Comparison of ENCODE assay signal across 28 mouse cellular contexts in the genomic region with DNA sequence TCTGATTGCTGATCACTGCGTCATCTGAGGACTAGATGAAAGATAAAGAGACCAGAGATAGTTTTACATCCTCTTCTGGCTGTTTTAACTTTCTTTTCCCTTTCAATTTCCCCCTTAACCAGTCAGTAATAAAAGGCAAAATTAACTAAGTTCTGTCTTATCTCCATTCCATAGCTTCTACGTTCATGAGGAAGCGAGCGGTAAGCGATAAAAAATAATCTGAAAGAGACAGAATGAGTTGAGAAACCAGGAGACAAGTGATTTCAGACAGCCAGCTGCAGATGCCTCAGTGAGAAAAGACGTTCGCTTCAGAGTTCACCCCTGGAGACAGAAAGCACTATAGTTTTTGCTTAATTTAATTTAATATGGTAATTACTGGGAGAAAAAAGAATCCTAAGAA.
DNase-seq lines count a peak whose midpoint lies in the region; ATAC-seq lines count a peak whose summit lies in the region.
"Had no signal": no experiment of that assay in that cellular context is flagged by ENCODE, and none has a peak within 500 bp of the region (broad histone marks: within the 10 kb centered on the region; RNA-seq: fewer than 3 reads in every experiment).

No protein-coding gene starts in this region.

- H3K4me2 ChIP-seq in hindbrain, embryonic 11.5 days (replicated peaks; ENCODE audit: low read depth, low read length): no peak overlapping the region
- H3K4me2 ChIP-seq in hindbrain, embryonic 14.5 days (replicated peaks): no peak overlapping the region
- H3K4me2 ChIP-seq in midbrain, embryonic 11.5 days: no peak overlapping the region
- no peak overlapping the region for H3K4me2 ChIP-seq in midbrain, embryonic 14.5 days (ENCODE audit: low read length)
- H3K4me2 ChIP-seq: embryonic facial prominence, embryonic 12.5 days; embryonic facial prominence, embryonic 15.5 days; heart, embryonic 13.5 days had no signal

- H3K4me3 ChIP-seq in hindbrain, embryonic 11.5 days (ENCODE audit: low read depth, low read length): no peak overlapping the region
- H3K4me3 ChIP-seq in hindbrain, embryonic 14.5 days (replicated peaks; ENCODE audit: low read length): no peak overlapping the region
- no peak overlapping the region for H3K4me3 ChIP-seq in midbrain, embryonic 11.5 days (ENCODE audit: low read depth, low read length)
- H3K4me3 ChIP-seq in midbrain, embryonic 14.5 days (replicated peaks; ENCODE audit: low read depth, low read length): no peak overlapping the region
- H3K4me3 ChIP-seq: embryonic facial prominence, embryonic 12.5 days; embryonic facial prominence, embryonic 15.5 days; gastrocnemius, adult 2 months; heart, embryonic 13.5 days had no signal

- peak; percentile 18 for DNase-seq in embryo, embryonic 10.5 days (ENCODE audit: low spot score)
- DNase-seq in embryo, embryonic 9.5 days (ENCODE audit: extremely low spot score): no peak
- no peak for DNase-seq in hindbrain, embryonic 11.5 days (ENCODE audit: low spot score)
- DNase-seq in hindbrain, embryonic 14.5 days (ENCODE audit: low spot score): no peak
- peak; percentile 37 for DNase-seq in midbrain, embryonic 11.5 days (ENCODE audit: low spot score, missing footprints)
- no peak for DNase-seq in midbrain, embryonic 14.5 days
- peak; percentile 31 for DNase-seq in MN1 (ENCODE audit: low spot score)
- DNase-seq: adrenal gland, adult 8-10 months; adrenal gland, postnatal 25 days; cerebellum, adult 11-12 months; cerebellum, adult 8-10 months; cerebellum, postnatal 10 days; cerebellum, postnatal 36 days; forebrain, postnatal 0 days; gastrocnemius, adult 2 months; gastrocnemius, postnatal 14 days; heart, adult 18-20 months; heart, postnatal 14 days; heart, postnatal 4 days; kidney, adult 11 months had no signal

- H3K4me1 ChIP-seq in hindbrain, embryonic 11.5 days (replicated peaks; ENCODE audit: control insufficient read depth, insufficient read depth, low read length): no peaks in the 10 kb centered on the region
- H3K4me1 ChIP-seq in hindbrain, embryonic 14.5 days (replicated peaks; ENCODE audit: control insufficient read depth, insufficient read depth, low read length): peaks cover 13% of the 10 kb centered on the region; the same call in 1 of the 2 replicates
- peaks cover 4% of the 10 kb centered on the region; the same call in 1 of the 2 replicates for H3K4me1 ChIP-seq in midbrain, embryonic 11.5 days (ENCODE audit: control insufficient read depth, insufficient read depth, low read length)
- peaks cover 7% of the 10 kb centered on the region; the same call in 1 of the 2 replicates for H3K4me1 ChIP-seq in midbrain, embryonic 14.5 days (ENCODE audit: control insufficient read depth, insufficient read depth, low read length)
- H3K4me1 ChIP-seq: embryonic facial prominence, embryonic 15.5 days had no signal

- 66% methylated on average over 7 of the region's 7 CpGs for WGBS in hindbrain, embryonic 11.5 days
- WGBS in hindbrain, embryonic 14.5 days: 57% methylated on average over 7 of the region's 7 CpGs
- 75% methylated on average over 7 of the region's 7 CpGs for WGBS in midbrain, embryonic 11.5 days
- 64% methylated on average over 7 of the region's 7 CpGs for WGBS in midbrain, embryonic 14.5 days

- H3K27ac ChIP-seq in hindbrain, embryonic 11.5 days (ENCODE audit: low read depth, low read length): 0 out of 2 replicates have a peak overlapping the region, but pooled peaks have one; percentile 31
- H3K27ac ChIP-seq in hindbrain, embryonic 14.5 days: no peak overlapping the region
- H3K27ac ChIP-seq in midbrain, embryonic 11.5 days (ENCODE audit: low read depth, low read length): no peak overlapping the region
- H3K27ac ChIP-seq in midbrain, embryonic 14.5 days (replicated peaks; ENCODE audit: low read depth, low read length): no peak overlapping the region
- H3K27ac ChIP-seq: embryonic facial prominence, embryonic 12.5 days; embryonic facial prominence, embryonic 15.5 days; gastrocnemius, adult 2 months; heart, embryonic 13.5 days; hindbrain, postnatal 0 days had no signal

- no peaks in the 10 kb centered on the region for H3K27me3 ChIP-seq in hindbrain, embryonic 11.5 days (ENCODE audit: control insufficient read depth, insufficient read depth, low read length)
- no peaks in the 10 kb centered on the region for H3K27me3 ChIP-seq in hindbrain, embryonic 14.5 days (ENCODE audit: control insufficient read depth, insufficient read depth, low read length)
- H3K27me3 ChIP-seq in midbrain, embryonic 11.5 days (ENCODE audit: control insufficient read depth, insufficient read depth, low read length): no peaks in the 10 kb centered on the region
- H3K27me3 ChIP-seq in midbrain, embryonic 14.5 days (ENCODE audit: control insufficient read depth, insufficient read depth, low read length): no peaks in the 10 kb centered on the region
- H3K27me3 ChIP-seq: embryonic facial prominence, embryonic 12.5 days; embryonic facial prominence, embryonic 15.5 days; heart, embryonic 13.5 days had no signal

- no peak for ATAC-seq in hindbrain, embryonic 11.5 days (ENCODE audit: low FRiP score)
- ATAC-seq in hindbrain, embryonic 14.5 days (ENCODE audit: low FRiP score): no peak
- ATAC-seq in midbrain, embryonic 11.5 days (ENCODE audit: low FRiP score): no peak
- ATAC-seq in midbrain, embryonic 14.5 days (ENCODE audit: low FRiP score, low TSS enrichment): no peak
- no peak for ATAC-seq in megakaryocyte-erythroid progenitor cell, adult 5-6 weeks (replicated peaks; ENCODE audit: low FRiP score, low TSS enrichment, poor library complexity, severe bottlenecking)
- ATAC-seq: activated CD4-positive, CD25-positive, alpha-beta regulatory T cell, adult 4 months; forebrain, embryonic 14.5 days; forebrain, postnatal 0 days; hindbrain, postnatal 0 days; inflammation-experienced regulatory T-cells, adult 6 months had no signal

- no peak overlapping the region for H3K9ac ChIP-seq in hindbrain, embryonic 11.5 days (ENCODE audit: low read depth, low read length)
- no peak overlapping the region for H3K9ac ChIP-seq in hindbrain, embryonic 14.5 days
- no peak overlapping the region for H3K9ac ChIP-seq in midbrain, embryonic 11.5 days (ENCODE audit: low read length)
- no peak overlapping the region for H3K9ac ChIP-seq in midbrain, embryonic 14.5 days (replicated peaks; ENCODE audit: low read length)
- H3K9ac ChIP-seq: embryonic facial prominence, embryonic 12.5 days; embryonic facial prominence, embryonic 15.5 days; forebrain, postnatal 0 days; heart, embryonic 13.5 days had no signal

- no peaks in the 10 kb centered on the region for H3K36me3 ChIP-seq in hindbrain, embryonic 11.5 days (ENCODE audit: control insufficient read depth, insufficient read depth, low read length)
- no peaks in the 10 kb centered on the region for H3K36me3 ChIP-seq in hindbrain, embryonic 14.5 days (replicated peaks; ENCODE audit: control insufficient read depth, insufficient read depth)
- H3K36me3 ChIP-seq in midbrain, embryonic 11.5 days (ENCODE audit: control insufficient read depth, insufficient read depth, low read length): no peaks in the 10 kb centered on the region
- no peaks in the 10 kb centered on the region for H3K36me3 ChIP-seq in midbrain, embryonic 14.5 days (ENCODE audit: control insufficient read depth, insufficient read depth, low read length)
- H3K36me3 ChIP-seq: embryonic facial prominence, embryonic 12.5 days; embryonic facial prominence, embryonic 15.5 days; heart, embryonic 13.5 days had no signal

- H3K9me3 ChIP-seq in hindbrain, embryonic 11.5 days (ENCODE audit: control insufficient read depth, low read length): no peaks in the 10 kb centered on the region
- no peaks in the 10 kb centered on the region for H3K9me3 ChIP-seq in hindbrain, embryonic 14.5 days (ENCODE audit: control insufficient read depth, low read length)
- H3K9me3 ChIP-seq in midbrain, embryonic 11.5 days (ENCODE audit: control insufficient read depth, low read length): no peaks in the 10 kb centered on the region
- H3K9me3 ChIP-seq in midbrain, embryonic 14.5 days (ENCODE audit: control insufficient read depth, low read length): no peaks in the 10 kb centered on the region
- H3K9me3 ChIP-seq: embryonic facial prominence, embryonic 12.5 days; embryonic facial prominence, embryonic 15.5 days; heart, embryonic 13.5 days had no signal

Comparison
In these comparisons a context has a peak if more than half of its experiments do, and no peak if none do; other contexts are left out.
1. DNase-seq: peak in embryo, embryonic 10.5 days (single experiment), midbrain, embryonic 11.5 days (single experiment) and MN1 (single experiment); none in embryo, embryonic 9.5 days (single experiment), hindbrain, embryonic 11.5 days (single experiment), hindbrain, embryonic 14.5 days (single experiment) and midbrain, embryonic 14.5 days (single experiment).